Mouse (Mus musculus) midbrain, embryonic 13.5 days (tissue): ENCODE measurements around the gene Cenpp. TPM values are rescaled to one million over a fixed set of nuclear protein-coding genes. Genes with fewer than 3 reads are reported as not detected.

ENCODE experiments used
- ATAC-seq: fragments of 200-750 bp; cut with Nextera tagmentation; 2 replicates; pipeline ENCODE4 v1.8.0; 2017; ENCODE audit warnings: mild to moderate bottlenecking, moderate TSS enrichment, moderate library complexity
- H3K27ac ChIP-seq: fragments of 300-500 bp; sonication (generic); 2 replicates; pipeline ENCODE4 v1.5.1; 2015; ENCODE audit warnings: inconsistent platforms, mild to moderate bottlenecking, moderate library complexity
- H3K27me3 ChIP-seq: fragments of 300-500 bp; sonication (generic); 2 replicates; pipeline ENCODE4 v1.6.1; 2015; ENCODE audit warnings: mild to moderate bottlenecking, inconsistent platforms
- H3K36me3 ChIP-seq: fragments of 300-500 bp; sonication (generic); 2 replicates; pipeline ENCODE4 v1.6.1; 2015; ENCODE audit warnings: mild to moderate bottlenecking, inconsistent platforms
- H3K4me1 ChIP-seq: fragments of 300-500 bp; sonication (generic); replicated peaks from 2 replicates; pipeline ENCODE4 v1.6.1; 2015; ENCODE audit warnings: inconsistent platforms
- H3K4me2 ChIP-seq: fragments of 300-500 bp; sonication (generic); replicated peaks from 2 replicates; pipeline ENCODE4 v1.6.1; 2015; ENCODE audit warnings: moderate library complexity, mild to moderate bottlenecking, inconsistent platforms
- H3K4me3 ChIP-seq: fragments of 300-500 bp; sonication (generic); replicated peaks from 2 replicates; pipeline ENCODE4 v1.5.1; 2015; ENCODE audit warnings: mild to moderate bottlenecking, inconsistent platforms
- H3K9ac ChIP-seq: fragments of 300-500 bp; sonication (generic); replicated peaks from 2 replicates; pipeline ENCODE4 v1.6.1; 2015; ENCODE audit warnings: mild to moderate bottlenecking, inconsistent platforms
- H3K9me3 ChIP-seq: fragments of 300-500 bp; sonication (generic); 2 replicates; pipeline ENCODE4 v1.6.1; 2016; ENCODE audit warnings: mild to moderate bottlenecking, inconsistent platforms
- WGBS: fragments of 180-500 bp; shearing (Covaris S2); methylation state at CpG from one replicate; pipeline ENCODE4 v1.1.7; 2015; 5-methylcytosine and 5-hydroxymethylcytosine counted together
- polyA plus RNA-seq: library from polyadenylated mRNA; unstranded; fragments of >200 nt; fragmentation: Nextera tagmentation; extraction: Ambion mirVana; gene quantifications from 2 replicates; pipeline ENCODE4 v1.2.1, GENCODE M21; 2015

Gene Cenpp
- polyA plus RNA-seq, 1 experiment from 2014 or later = 12.7 TPM

GRCm38 (mm10) chr13:49586062-49586461, 66.5 kb downstream of the Cenpp start:
- Histone ChIP-seq H3K4me1 (no peaks in the 10 kb centered on the region), H3K36me3 (no peaks in the 10 kb centered on the region), H3K27ac (no peak overlapping the region), H3K27me3 (no peaks in the 10 kb centered on the region), H3K4me2 (no peak overlapping the region), H3K9ac (no peak overlapping the region), H3K4me3 (no peak overlapping the region), H3K9me3 (no peaks in the 10 kb centered on the region)
- ATAC-seq = no peak
- 97% methylated on average over 6 of the region's 6 CpGs for WGBS

- no peak for ATAC-seq
- Histone ChIP-seq H3K9ac (no peak overlapping the region), H3K9me3 (no peaks in the 10 kb centered on the region), H3K27ac (no peak overlapping the region), H3K4me1 (no peaks in the 10 kb centered on the region), H3K27me3 (no peaks in the 10 kb centered on the region), H3K4me2 (no peak overlapping the region), H3K4me3 (no peak overlapping the region), H3K36me3 (no peaks in the 10 kb centered on the region)
- 79% methylated on average over 8 of the region's 8 CpGs for WGBS
These were observed 68.1 kb downstream of the Cenpp start for GRCm38 (mm10) chr13:49584307-49585005.

- no peaks in the 10 kb centered on the region for H3K36me3 ChIP-seq
- no peaks in the 10 kb centered on the region for H3K27me3 ChIP-seq
- no peak overlapping the region for H3K4me2 ChIP-seq
- H3K27ac ChIP-seq = no peak overlapping the region
- no peak overlapping the region for H3K4me3 ChIP-seq
- H3K9me3 ChIP-seq = no peaks in the 10 kb centered on the region
- no peaks in the 10 kb centered on the region for H3K4me1 ChIP-seq
- ATAC-seq = no peak
- no peak overlapping the region for H3K9ac ChIP-seq
These were observed 68.7 kb downstream of the Cenpp start for GRCm38 (mm10) chr13:49583859-49584258.

- no peak for ATAC-seq
- 84% methylated on average over 8 of the region's 8 CpGs for WGBS
- Histone ChIP-seq H3K27ac (no peak within 1 kb of the TSS), H3K9me3 (no peaks in the 10 kb centered on the region), H3K36me3 (no peaks in the 10 kb centered on the region), H3K4me3 (no peak within 1 kb of the TSS), H3K4me2 (no peak within 1 kb of the TSS), H3K9ac (no peak within 1 kb of the TSS), H3K27me3 (no peaks in the 10 kb centered on the region), H3K4me1 (no peaks in the 10 kb centered on the region)
These were observed 70.7 kb downstream of the Cenpp start, which contains the start of gene Omd for GRCm38 (mm10) chr13:49581541-49582530. Omd (plus strand) TSS chr13:49582462.

GRCm38 (mm10) chr13:49571418-49571817, 81.2 kb downstream of the Cenpp start:
- WGBS = 87% methylated on average over 2 of the region's 2 CpGs
- H3K4me3 ChIP-seq = no peak overlapping the region
- H3K9ac ChIP-seq = no peak overlapping the region
- H3K4me2 ChIP-seq = no peak overlapping the region
- H3K27ac ChIP-seq = no peak overlapping the region
- H3K27me3 ChIP-seq = no peaks in the 10 kb centered on the region
- no peaks in the 10 kb centered on the region for H3K4me1 ChIP-seq
- H3K36me3 ChIP-seq = no peaks in the 10 kb centered on the region
- no peaks in the 10 kb centered on the region for H3K9me3 ChIP-seq
- ATAC-seq = no peak

- H3K27ac ChIP-seq = no peak overlapping the region
- no peaks in the 10 kb centered on the region for H3K27me3 ChIP-seq
- H3K4me1 ChIP-seq = no peaks in the 10 kb centered on the region
- no peaks in the 10 kb centered on the region for H3K36me3 ChIP-seq
- no peak for ATAC-seq
- H3K4me3 ChIP-seq = no peak overlapping the region
- H3K4me2 ChIP-seq = no peak overlapping the region
- no peak overlapping the region for H3K9ac ChIP-seq
- no peaks in the 10 kb centered on the region for H3K9me3 ChIP-seq
- 67% methylated on average over 3 of the region's 3 CpGs for WGBS
These were observed 82.2 kb downstream of the Cenpp start for GRCm38 (mm10) chr13:49570371-49570770.

- no peak for ATAC-seq
- no peak overlapping the region for H3K27ac ChIP-seq
These were observed 88.2 kb downstream of the Cenpp start for GRCm38 (mm10) chr13:49564347-49564746.

GRCm38 (mm10) chr13:49560886-49561285, 91.7 kb downstream of the Cenpp start:
- H3K4me1 ChIP-seq = no peaks in the 10 kb centered on the region
- H3K9ac ChIP-seq = no peak overlapping the region
- no peak overlapping the region for H3K4me3 ChIP-seq
- no peaks in the 10 kb centered on the region for H3K27me3 ChIP-seq
- H3K4me2 ChIP-seq = no peak overlapping the region
- H3K9me3 ChIP-seq = no peaks in the 10 kb centered on the region
- ATAC-seq = no peak
- no peaks in the 10 kb centered on the region for H3K36me3 ChIP-seq
- WGBS = 72% methylated on average over 2 of the region's 2 CpGs
- H3K27ac ChIP-seq = no peak overlapping the region

More at GRCm38 (mm10) chr13:49564347-49564746, 88.2 kb downstream of the Cenpp start:
- Histone ChIP-seq H3K4me3 (no peak overlapping the region), H3K36me3 (no peaks in the 10 kb centered on the region), H3K9me3 (no peaks in the 10 kb centered on the region), H3K27me3 (no peaks in the 10 kb centered on the region), H3K4me1 (no peaks in the 10 kb centered on the region), H3K9ac (no peak overlapping the region), H3K4me2 (no peak overlapping the region)
- WGBS = 82% methylated on average over 1 of the region's 1 CpGs

GRCm38 (mm10) chr13:49559185-49559584, 93.4 kb downstream of the Cenpp start:
- Histone ChIP-seq H3K4me2 (no peak overlapping the region), H3K27me3 (no peaks in the 10 kb centered on the region), H3K27ac (no peak overlapping the region), H3K9ac (no peak overlapping the region), H3K4me3 (no peak overlapping the region), H3K9me3 (no peaks in the 10 kb centered on the region), H3K36me3 (no peaks in the 10 kb centered on the region), H3K4me1 (no peaks in the 10 kb centered on the region)
- no peak for ATAC-seq
- WGBS = 27% methylated on average over 2 of the region's 2 CpGs

- no peak for ATAC-seq
- WGBS = 79% methylated on average over 1 of the region's 1 CpGs
- H3K4me3 ChIP-seq = no peak overlapping the region
These were observed 95.7 kb downstream of the Cenpp start for GRCm38 (mm10) chr13:49556924-49557323.

GRCm38 (mm10) chr13:49556203-49556602, 96.4 kb downstream of the Cenpp start:
- 71% methylated on average over 1 of the region's 1 CpGs for WGBS
- Histone ChIP-seq H3K4me1 (no peaks in the 10 kb centered on the region), H3K9ac (no peak overlapping the region), H3K4me3 (no peak overlapping the region), H3K36me3 (no peaks in the 10 kb centered on the region), H3K27ac (no peak overlapping the region), H3K4me2 (no peak overlapping the region), H3K27me3 (no peaks in the 10 kb centered on the region), H3K9me3 (no peaks in the 10 kb centered on the region)
- ATAC-seq = no peak

More at GRCm38 (mm10) chr13:49556924-49557323, 95.7 kb downstream of the Cenpp start:
- no peaks in the 10 kb centered on the region for H3K27me3 ChIP-seq
- H3K36me3 ChIP-seq = no peaks in the 10 kb centered on the region
- no peak overlapping the region for H3K27ac ChIP-seq
- no peak overlapping the region for H3K4me2 ChIP-seq
- H3K9ac ChIP-seq = no peak overlapping the region
- no peaks in the 10 kb centered on the region for H3K4me1 ChIP-seq
- no peaks in the 10 kb centered on the region for H3K9me3 ChIP-seq

- H3K4me1 ChIP-seq = no peaks in the 10 kb centered on the region
- H3K27me3 ChIP-seq = no peaks in the 10 kb centered on the region
- no peak overlapping the region for H3K9ac ChIP-seq
- ATAC-seq = no peak
- WGBS = 87% methylated on average over 5 of the region's 5 CpGs
- no peak overlapping the region for H3K4me2 ChIP-seq
- no peak overlapping the region for H3K4me3 ChIP-seq
- no peaks in the 10 kb centered on the region for H3K9me3 ChIP-seq
- H3K36me3 ChIP-seq = no peaks in the 10 kb centered on the region
- no peak overlapping the region for H3K27ac ChIP-seq
These were observed 98.1 kb downstream of the Cenpp start for GRCm38 (mm10) chr13:49554519-49554918.
